Mouse (Mus musculus): ENCODE data around the gene Pgc.

Pgc gene

DNA sequence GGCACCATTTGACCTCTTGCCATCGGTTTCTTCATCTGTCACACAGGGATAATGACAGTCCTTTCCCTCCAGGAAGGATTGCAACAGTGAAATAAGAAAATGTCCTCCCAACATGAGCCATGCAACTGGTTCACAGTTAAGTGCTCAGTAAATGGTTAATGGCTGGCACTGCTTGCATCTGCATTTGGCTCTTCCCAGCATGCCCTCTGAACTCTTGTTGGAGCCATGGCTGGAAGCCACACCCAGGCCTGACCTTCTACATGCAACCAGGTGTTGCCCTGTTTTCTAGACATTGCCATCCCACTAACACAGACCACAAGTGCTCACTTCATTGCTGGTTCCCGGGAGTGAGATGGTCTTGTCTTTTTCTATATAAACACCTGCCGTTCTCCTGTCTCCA is 18.7 kb upstream of the Pgc start:
- DNase-seq (ENCODE audit: low read depth, low spot score) = no peak

DNA sequence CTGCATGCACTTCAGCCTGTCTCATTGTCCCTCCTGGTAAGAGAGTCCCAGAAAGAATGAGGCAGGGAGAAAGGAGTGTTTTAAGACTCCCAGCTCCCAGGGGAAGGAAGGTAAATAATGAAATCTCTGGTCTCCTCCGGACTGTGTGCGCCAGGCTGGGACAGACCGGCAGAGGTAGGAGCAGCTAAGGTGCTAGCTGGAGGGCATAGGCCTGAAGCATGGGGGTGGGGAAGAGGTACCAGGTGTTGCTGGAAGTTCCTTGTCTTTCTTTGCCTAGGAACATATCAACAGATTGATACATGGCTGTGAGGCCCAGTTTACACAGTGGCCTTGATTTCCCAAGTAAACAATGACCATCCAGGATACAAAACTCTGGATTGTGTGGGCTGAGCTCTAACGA is 17.7 kb upstream of the Pgc start:
- DNase-seq (ENCODE audit: low read depth, low spot score) = no peak

DNA sequence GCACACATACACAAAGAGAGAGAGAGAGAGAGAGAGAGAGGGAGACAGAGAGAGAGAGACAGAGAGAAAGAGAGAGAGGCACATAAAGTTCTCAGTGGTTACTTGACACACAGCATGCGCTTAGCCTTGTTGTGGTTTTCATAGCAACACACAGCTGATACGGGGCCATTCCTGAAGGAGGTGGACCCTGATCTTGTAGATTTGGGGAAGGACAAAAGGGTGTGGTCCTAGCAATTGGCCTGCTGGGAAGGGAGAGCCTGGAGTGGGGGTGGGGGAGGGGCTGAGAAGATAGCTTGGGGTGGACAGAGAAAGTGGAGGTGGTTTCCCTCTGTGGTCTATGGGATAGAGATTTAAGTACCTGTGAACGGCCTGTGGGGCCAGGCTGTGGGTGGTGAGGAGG is 16.6 kb upstream of the Pgc start:
- no peak for DNase-seq (ENCODE audit: low read depth, low spot score)

DNA sequence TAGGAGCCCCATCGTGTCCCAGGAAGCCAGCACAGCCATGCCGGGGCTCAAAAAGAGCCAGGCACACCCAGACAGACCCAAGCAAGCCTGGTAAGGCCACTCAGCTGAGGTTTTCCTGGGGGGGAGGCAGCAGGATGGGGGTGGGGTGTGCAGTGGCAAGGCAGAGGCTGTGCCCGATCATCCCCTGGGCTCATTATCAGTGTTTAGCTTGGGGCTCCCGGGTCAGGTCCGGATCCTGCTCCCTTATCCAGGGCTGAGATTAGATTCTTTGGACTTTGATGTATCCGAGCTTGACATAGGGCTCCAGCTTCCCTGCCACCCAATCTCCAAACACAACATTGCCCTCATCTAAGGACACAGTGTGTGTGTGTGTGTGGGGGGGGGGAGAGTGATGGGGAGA is 14.8 kb upstream of the Pgc start:
- DNase-seq (ENCODE audit: low read depth, low spot score) = no peak

DNA sequence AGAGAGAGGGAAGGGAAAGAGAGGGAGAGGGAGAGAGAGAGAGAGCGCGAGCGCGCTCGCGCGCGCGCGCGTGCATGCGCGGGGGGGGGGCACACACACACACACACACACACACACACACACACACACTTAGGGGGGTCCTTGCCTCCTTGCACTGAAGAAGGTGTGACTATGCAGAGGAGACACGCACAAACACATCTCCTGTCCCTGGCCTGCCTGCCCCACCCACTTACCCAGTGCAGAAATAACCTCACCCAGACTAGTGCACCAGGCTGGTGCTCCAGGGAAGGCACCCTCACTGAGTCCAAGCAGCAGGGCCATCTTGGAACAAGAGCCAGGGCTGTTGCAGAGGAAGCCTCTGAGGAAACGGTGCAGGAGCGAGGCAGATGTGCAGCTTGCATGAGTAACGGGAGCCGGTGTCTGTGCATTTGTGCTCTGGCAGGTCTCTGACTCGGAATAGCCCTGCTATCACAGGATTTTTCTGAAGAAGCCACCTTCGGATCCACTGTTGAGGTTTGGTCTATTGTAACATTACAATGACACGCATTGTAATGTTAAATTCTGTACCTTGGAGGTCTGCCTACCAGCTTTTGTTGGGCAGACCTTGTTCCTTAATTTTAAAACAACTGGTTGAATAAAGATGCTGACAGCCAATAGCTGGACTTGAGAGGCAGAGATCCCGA is 13.6 kb upstream of the Pgc start:
- no peak for DNase-seq (ENCODE audit: low read depth, low spot score)

DNA sequence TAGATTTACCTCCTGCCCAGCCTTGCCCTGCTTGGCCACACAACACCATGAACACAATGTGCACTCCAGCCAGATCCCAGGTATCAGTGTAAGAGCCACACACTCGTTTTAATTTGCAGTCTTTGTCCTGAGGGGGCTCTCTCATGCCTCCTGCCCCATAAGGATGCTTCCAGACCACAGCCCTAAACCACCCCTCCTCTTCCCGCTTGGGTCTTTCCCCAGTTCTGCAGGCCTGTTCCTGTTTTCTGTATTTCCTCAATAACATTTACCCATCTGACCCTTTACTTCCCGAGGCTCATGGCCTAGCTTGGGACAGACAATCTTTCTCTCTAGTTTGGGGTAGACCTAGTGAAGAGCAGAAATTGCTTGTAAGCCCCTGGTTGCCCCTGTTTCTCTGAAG is 11.6 kb upstream of the Pgc start:
- DNase-seq (ENCODE audit: low read depth, low spot score) = no peak

DNA sequence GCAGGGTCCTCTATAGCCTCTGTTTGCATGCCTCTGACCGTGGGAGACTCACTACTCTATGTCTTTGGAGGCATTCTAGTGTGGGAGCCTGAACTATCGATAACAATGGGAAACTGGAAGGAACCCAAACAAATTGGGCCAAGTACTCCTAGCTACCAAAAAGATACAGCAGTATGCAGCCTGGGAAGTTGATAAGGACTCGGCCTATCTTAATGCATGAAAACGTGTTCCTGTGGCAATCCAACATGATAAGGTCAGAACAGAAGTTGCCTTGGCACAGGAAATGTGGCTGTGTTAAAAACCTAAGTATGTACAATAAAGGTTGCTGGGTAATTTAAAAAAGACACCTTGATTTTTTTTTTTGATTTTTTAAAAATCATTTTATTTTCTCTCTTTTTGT is 5.5 kb upstream of the Pgc start:
- DNase-seq (ENCODE audit: low read depth, low spot score) = no peak

DNA sequence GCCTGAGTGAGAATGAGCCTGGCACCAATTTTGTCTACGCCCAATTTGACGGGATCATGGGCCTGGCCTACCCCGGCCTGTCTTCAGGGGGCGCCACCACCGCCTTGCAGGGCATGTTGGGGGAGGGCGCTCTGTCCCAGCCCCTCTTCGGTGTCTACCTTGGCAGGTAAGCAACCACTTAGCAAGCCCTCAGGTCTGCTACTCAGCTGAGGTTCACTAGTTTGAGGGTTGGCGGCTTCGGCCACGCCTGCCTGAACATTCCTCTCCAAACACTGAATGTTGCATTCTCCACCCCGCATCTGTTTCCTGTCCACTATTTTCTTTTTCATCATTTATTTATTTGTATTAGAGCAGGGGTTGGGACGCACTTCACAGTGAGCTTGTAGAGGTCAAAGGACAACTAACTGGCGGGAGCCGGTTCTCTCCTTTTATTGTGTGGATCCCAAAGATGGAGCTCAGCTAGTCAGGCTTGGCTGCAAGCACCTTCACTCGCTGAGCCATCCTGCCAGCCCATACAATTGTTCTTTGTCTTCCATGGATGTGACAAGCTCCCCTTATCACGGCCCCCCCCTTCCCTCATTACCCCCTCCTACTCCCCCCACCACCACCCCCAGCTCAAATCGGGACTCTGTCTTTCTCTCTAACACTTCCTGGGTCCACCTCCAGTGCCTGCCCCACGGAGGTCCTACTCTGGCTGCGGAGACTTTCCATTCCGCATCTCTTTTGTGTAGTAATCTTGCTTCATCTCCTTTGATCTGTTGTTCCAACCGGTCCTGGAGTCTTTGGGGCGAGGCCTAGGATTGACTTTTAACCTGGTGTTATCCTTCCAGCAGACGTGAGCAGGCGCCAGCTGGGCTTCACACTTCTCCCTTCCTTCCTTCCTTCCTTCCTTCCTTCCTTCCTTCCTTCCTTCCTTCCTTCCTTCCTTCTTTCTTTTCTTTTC is 4.3 kb downstream of the Pgc start:
- DNase-seq (ENCODE audit: low read depth, low spot score) = no peak

DNA sequence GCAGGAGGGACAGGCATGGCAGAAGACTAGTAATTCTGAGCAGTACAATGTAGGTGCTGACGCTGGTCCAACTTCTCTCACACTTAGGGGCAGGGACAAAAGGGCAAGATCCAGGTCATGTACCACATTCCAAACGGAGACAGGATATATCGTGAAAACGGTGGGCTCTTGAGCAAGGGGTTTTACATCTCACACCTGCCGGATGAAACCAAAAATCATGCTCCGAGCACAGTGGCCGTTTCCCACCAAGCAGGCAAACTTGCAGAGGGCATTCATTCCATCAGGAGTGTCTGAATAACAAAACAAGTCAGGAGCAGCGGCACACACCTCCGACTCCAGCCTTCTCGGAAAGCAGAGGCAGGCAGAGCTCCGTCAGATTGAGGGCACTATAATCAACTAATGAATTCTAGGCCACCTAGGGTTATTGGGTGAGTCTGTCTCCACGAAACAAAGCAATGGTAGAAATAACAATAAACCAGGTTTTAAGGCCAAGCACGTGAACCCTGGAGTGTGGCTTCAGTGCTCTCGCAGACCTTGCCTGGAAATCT is 9.0 kb downstream of the Pgc start:
- no peak for DNase-seq (ENCODE audit: low read depth, low spot score)

DNA sequence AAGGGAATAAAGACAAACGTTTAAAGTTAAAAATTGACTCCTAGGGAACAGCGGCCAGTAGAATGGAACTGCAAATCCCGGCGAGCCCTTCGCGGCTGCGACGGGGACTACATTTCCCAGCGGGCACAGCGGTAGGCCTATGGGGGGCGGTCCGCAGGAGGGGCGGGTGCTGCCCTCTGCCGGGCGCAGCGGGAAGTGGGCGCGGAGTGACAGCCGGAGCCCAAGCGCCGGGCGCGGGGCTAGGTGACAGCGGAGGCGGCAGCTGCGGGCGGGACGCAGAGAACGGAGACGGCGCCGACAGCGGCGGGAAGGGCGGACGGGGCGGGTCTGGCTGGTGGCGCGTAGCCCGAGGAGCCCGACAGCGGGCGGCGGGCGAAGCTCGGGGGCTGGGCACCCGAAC is 10.2 kb downstream of the Pgc start, which contains the start of gene Tfeb:
TSS of gene Tfeb (plus strand) at position 175 of the 400 bp plus-strand sequence.
- peak; percentile 64 for DNase-seq (ENCODE audit: low read depth, low spot score)

DNA sequence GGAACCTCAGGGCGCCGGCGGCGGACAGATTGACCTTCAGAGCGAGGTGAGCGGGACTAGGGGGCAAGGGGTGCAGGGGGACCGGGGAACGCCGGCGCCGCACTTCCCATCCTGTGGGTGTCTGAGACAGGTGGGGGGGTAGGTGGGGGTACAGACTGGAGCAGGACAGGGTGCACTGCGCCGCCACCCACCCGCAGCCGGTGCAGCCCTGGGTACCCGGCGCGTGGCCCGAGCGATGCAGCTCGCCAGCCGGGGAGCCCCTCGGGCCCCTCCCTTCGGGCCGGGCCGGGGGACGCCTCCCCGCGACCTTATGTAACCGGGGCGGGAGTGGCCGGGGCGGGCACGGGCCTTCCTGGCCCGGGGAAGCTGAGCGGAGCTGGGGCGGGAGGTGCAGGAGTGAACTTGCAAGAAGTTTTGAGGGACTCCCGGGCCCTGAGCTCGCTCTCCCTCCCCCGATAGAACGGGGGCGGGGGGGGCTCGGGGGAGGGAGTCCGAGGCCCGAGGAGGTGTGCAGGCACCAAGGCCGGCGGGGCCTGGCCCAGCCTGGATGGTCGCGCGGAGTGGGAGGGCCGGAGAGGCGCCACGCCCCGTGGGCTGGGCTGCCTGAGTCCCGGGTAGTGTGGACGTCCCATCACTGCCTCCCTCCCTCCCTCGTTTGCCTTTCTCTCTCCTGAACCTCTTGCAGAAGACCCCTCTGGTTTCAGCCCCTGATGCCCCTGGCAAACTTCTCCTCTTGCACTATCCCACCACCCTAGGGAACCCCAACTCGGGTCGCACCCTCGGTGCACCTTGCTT is 10.8 kb downstream of the Pgc start:
- peak; percentile 41 for DNase-seq (ENCODE audit: low read depth, low spot score)

DNA sequence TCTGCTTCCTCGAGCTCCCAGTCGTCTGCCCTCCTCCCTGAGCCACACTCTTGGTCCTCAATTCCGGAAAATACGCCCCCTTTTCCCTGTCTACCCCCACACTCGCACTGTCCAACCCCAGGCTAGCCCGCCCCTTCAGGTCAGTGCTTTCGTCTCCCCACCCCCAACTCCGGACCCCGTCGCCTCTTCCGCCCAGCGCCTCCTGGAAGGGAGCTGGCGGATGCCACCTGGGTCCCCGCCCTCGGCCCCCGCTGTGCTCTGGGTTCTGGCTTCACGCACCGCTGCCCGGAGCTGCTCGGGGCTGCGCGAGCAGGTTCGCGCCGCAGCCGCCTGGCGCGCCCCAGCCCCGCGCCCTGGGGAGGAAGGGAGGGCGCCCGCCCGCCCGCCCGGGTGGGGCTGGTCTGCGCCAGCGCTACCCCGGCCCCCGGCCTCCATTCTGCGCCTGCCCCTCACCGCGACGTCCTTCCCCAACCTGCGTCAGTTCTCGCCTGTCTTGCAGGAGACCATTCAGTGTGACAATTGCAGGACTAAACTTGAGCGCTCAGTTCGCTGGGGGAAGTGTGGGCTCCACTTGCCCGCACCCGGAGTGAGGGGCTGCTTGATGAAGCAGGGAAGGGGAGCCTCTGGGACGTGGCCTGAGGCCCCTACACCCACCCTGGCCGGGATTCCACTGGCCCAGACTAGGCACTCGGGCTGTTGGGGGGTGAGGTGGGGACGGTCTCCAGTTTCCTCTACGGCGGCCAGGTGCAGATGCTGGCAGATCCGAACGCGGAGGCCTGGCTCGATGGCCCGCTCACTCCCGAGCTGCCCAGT is 11.6 kb downstream of the Pgc start:
- no peak for DNase-seq (ENCODE audit: low read depth, low spot score)

DNA sequence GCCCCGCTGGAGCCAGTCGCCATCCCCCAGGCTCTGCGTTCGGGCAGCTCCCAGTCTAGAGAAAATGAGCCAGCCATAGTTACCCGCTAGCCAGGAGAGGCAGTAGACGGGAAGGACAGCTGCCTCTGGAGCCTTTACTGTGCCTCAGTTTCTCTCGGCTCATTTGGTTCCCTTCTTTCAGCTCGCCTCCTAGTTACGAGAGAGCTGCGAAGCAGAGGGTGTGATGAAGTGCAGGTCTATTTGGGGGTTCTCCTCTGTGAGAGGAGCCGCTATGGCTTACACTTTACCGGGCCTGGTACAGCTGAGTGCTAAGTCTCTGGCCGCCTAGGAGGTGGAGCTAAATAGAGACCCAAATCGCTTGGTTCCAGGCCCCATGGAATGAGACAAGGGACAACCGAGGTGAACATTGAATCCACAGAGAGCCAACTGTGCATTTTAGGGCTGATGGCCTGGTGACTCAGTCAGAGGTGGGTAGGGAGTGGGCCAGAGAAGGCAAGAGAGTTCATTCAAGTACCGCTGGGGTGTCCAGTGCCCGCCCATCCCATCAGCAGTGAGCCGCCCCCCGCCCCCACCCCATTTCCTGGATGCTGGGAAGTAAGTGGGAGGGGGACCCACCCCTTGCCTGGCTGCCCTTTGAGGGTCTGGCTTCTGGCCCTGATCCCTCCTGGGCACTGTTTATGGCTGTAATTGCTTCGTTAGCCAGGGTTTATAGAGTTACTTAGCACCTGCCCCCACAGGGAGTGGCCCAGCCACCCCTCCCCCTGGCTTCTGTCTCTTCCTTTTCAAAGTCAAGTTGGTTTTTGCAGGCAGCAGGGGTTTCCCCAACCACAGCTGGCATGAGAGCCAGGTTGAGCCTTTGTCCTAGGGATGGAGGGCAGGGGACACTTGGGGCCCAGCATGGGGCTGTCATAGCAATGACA is 12.5 kb downstream of the Pgc start:
- DNase-seq (ENCODE audit: low read depth, low spot score) = no peak

DNA sequence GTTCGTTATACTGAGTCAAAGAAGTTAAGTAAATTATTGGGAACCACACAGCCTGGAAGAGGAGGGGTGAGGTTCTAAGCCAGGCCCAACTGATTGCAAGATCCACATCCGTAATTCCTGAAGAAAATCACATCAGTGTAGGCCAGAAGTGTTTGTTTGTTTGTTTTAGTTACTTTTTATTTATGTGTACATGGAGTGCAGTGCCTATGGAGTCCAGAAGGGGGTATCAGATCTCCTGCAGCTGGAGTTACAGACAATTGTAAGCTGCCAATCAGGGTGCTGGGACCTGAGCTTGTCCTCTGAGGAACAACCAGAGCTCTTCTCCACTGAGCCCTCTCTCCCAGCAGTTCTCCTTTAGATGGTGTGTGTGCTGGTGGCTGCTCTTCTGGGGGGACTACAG is 13.5 kb downstream of the Pgc start:
- DNase-seq (ENCODE audit: low read depth, low spot score) = no peak

DNA sequence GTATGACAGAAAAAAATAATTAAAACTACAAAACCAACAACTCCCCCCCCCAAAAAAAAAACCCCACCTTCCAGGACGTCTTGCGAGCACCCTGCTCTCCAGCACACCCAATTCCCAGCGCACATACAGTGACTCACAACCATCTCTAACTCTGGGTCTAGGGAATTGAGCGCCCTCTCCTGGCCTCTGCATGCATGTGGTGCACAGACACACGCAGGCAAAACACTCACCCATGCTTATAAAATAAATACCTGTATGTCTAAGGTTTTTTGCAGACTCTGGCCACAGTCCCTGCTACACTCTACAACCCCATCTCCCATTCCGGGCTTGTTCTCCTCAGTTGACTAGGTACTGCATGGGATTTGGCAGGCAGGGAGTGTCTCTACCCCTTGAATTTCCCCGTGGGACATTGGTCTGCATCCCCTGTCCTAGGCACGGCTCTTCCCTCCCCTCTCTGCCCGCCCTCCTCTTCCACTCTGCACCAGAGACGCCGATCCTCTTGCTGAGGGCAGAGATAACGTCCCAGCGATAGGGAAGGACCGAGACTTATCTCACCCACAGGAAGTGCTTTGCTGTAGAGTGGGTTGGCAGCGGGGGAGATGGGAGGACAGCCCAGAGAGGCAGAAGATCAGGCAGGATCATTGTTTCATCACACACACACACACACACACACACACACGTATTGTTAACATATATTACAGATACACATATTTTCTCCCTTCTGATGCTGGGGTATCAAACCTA is 16.5 kb downstream of the Pgc start:
- no peak for DNase-seq (ENCODE audit: low read depth, low spot score)

DNA sequence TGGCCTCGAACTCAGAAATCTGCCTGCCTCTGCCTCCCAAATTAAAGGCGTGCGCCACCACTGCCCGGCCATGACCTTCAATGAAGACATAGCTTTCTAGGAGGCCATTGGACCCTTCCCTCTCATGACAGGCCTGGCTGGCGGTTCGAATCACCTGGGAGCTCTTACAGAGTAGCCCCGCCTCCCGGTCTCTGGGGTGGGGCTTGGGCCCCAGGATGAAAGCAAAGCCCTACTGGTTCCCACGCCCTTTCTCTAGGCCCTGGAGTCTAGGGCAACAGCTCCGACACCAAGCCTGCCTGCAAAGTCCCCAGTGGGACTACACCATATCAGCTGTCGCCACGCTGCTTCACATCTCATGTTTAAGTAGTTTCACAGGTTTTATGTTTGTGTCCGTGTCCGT is 17.4 kb downstream of the Pgc start:
- no peak for DNase-seq (ENCODE audit: low read depth, low spot score)

DNA sequence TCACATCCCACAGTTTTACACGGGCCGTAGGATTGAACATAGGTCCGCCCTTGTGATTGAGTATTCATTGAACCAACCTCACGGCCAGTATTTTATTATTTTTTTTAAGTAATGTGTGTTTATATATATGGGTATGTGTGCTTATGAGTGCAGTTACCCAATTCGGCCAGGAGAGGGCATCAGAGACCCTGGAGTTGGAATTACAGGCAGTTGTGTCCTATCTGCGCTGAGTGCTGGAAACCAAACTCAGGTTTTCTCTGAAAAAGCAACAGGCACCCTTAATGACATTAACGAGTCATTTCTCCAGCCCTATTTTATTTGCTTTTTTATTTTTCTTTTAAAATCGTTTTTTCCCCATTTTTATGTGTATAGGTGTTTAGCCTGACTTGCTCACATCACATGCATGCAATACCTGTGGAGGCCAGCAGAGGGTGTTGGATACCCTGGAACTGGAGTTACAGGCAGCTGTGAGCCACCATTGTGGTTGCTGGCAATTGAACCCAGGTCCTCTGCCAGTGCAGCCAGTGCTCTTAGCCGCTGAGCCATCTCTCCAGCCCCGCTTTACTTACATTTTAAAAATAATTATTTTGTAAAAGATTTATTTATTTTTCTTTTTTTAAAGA is 18.2 kb downstream of the Pgc start:
- DNase-seq (ENCODE audit: low read depth, low spot score) = no peak

DNA sequence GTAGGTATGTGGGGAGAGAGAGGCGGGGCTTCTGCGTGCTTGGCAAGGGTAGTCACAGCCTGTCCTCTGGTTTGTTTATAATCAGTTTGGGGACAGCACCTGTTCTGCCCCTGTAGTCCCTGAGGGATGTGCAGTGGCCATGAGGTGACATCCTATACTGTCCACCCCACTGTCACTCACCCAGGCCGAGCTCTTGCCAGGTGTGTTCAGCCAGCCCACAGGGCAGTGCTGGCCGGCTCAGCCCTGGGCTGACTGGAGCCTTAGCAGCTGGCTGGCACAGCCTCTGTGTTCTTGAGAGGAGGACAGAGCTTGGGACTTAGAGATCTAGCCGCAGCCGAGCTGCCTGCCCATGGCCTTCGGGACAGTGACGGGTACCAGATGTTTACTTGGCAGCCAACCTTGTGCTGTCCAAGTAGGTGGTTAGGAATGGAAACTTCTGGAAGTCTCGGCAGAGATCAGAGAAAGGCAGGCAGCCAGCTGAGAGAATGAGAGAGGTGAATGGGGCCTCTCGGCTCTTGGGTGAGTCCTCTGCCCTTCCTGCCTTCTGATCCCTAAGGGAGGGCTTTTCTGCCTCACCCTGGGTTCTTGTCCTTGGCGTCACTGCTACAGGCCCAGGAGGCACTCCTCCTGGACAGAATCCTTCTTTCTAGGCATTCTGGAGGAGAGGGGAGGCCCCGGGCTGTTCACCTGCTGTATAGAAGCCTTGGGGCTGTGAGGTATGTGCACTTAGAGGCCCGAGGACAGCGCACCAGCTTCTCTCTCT is 22.3 kb downstream of the Pgc start:
- DNase-seq (ENCODE audit: low read depth, low spot score) = no peak
